Mouse (Mus musculus): ENCODE measurements around the gene Rufy3.

The Rufy3 gene

GRCm38 (mm10) chr5:88685306-88685705, 120.5 kb downstream of the Rufy3 start:
- no peak for DNase-seq (ENCODE audit: low spot score)

- no peak for DNase-seq (ENCODE audit: low spot score)
These were observed 121.0 kb downstream of the Rufy3 start for GRCm38 (mm10) chr5:88685745-88686299.

- no peak for DNase-seq (ENCODE audit: low spot score)
These were observed 123.2 kb downstream of the Rufy3 start for GRCm38 (mm10) chr5:88687996-88688406.

GRCm38 (mm10) chr5:88688583-88689187, 123.8 kb downstream of the Rufy3 start:
- no peak for DNase-seq (ENCODE audit: low spot score)

- DNase-seq (ENCODE audit: low spot score), result no peak
These were observed 124.6 kb downstream of the Rufy3 start for GRCm38 (mm10) chr5:88689279-88689938.

GRCm38 (mm10) chr5:88690681-88691505, 126.1 kb downstream of the Rufy3 start:
- no peak for DNase-seq (ENCODE audit: low spot score)

- no peak for DNase-seq (ENCODE audit: low spot score)
These were observed 126.8 kb downstream of the Rufy3 start for GRCm38 (mm10) chr5:88691506-88692095.

- DNase-seq (ENCODE audit: low spot score), result no peak
These were observed 127.7 kb downstream of the Rufy3 start for GRCm38 (mm10) chr5:88692586-88692985.

- DNase-seq (ENCODE audit: low spot score), result no peak
These were observed 128.2 kb downstream of the Rufy3 start for GRCm38 (mm10) chr5:88693057-88693456.

- DNase-seq (ENCODE audit: low spot score), result no peak
These were observed 132.5 kb downstream of the Rufy3 start for GRCm38 (mm10) chr5:88697291-88697690.

GRCm38 (mm10) chr5:88699251-88699913, 134.5 kb downstream of the Rufy3 start:
- no peak for DNase-seq (ENCODE audit: low spot score)

Data from spleen, adult 12 weeks (tissue).